Mouse (Mus musculus) lung, postnatal 36 days (tissue): ENCODE results near the gene Nup98.
A peak's percentile ranks its signal among the peaks of the same experiment; 100 is the strongest.

Experiments
- DNase-seq: peaks from one replicate; pipeline ENCODE4 v3.0.0; 2022; ENCODE audit warnings: mixed read lengths

Nup98 gene

DNA sequence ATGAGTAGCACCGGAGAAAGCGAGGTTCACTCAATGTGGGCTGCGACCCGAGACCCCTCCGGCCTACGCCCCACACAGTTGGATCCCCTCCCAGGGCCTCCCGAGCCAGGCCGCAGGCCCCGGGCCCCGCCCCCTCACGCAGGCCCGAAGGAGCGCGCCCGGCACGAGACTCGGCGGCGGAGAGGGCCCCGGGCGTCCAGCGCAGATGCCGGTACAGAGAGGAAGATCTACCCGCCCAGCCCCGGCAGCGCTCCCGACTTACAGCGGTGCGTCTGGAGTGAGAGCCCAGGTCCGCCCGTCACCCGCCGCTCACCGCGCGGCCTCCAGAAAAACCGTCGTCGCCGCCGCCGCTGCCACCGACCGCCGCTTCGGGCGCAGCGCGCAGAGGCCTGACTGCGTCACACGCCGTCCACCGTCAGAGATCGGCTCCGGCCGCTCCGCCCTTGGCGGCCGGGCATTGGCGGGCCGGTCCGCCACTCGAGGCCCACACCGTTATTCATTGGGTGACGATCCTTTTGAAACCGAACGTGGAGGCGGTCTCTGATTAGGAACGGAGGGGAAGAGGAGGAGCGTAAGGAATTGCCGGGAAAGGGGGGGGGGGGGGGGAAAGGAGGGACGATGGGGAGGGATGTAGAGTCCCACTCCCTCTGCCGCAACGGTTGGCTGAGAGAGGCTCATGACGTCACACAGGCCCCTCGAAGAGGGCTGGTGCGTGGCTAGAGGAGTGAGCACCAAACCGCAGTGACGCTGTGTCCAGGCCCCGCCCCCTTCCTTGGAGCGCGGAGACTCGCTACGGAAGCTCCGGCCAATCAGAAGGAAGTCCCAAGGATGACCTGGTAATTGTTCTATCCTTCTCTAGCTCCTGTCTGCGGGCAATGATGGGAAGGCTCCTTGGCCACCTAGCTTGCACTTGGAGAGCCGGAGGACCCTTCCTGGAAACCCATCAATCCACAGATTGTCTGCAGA is at the start of gene Nup98, which contains the start of gene Pgap2:
Nup98 (minus strand) TSS at position 421 of the 966 bp plus-strand sequence.
Pgap2 (plus strand) TSS at position 453 of the 966 bp plus-strand sequence.
- DNase-seq: peak; percentile 99

DNA sequence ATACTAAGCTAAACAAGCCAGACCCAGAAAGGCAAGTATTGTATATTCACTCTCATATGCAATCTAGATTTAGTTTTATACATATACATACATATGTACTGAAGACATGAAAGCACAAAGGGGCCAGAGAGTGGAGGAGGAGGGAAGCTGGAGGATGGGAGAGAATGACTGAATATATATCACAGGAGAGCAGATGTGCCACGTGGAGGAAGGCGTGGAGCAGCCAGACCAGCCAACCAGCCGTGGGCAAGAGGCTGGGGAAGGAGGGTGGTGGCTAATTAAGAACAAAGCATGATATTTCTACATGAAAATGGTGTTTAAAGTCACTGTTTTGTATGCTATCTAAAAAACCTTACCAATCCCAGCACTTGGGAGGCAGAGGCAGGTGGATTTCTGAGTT is 48.8 kb upstream of the Nup98 start:
- DNase-seq: no peak

DNA sequence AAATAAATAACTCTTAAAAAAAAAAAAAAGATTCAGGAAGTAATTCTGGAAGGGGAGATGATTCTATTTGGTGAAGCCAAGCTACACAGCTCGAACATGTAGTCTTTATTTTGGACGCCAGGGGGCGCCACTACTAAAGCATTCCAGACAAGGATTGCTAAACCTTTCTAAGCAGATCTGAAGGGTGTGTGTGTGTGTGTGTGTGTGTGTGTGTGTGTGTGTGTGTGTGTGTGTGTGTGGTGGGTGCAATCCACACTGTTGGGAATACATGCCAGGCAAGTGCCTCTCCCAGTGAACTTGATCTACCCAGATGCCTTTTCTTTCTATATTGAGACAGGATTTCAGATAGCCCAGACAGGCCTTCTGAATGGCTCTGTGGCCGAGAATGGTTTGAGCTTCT is 48.2 kb upstream of the Nup98 start:
- peak; percentile 95 for DNase-seq

DNA sequence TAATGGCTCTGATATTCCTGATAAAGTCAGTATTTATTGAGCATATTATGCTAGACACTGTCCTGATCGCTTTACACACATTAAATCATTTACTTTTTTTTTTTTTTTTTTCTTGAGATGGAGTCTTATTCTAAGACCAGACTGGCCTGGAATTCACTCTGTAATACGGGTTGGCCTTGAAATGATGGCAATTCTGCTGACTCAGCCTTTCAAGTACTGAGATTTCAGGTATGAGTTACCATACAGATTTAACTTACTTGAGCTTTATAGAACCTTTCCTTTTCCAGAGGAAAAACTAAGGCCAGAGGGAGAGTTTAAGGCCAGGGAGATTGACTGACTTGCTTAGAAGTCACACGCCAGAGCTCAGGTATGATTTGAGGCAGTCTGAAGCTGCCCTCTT is 46.7 kb upstream of the Nup98 start:
- no peak for DNase-seq

DNA sequence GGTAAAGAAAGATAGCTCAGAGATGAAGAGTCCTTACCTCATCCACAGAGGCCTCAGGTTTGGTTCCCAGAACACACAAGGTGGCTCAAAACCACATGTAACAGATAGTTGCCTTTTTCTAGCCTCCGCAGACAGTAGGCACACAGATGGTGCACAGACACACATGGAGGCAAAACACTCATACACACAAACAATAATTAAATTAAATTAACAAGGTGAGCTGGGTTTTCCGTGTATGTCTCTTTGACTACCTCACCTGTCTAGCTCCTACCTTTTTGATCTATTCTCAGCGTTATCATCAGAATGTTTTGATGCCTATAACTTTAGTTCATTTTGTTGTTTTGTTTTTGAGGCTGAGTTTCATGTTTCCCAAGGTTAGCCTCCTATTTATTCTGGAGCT is 46.0 kb upstream of the Nup98 start, which contains the start of gene Rhog:
Rhog (minus strand) TSS at position 101 of the 400 bp plus-strand sequence.
- DNase-seq: no peak

DNA sequence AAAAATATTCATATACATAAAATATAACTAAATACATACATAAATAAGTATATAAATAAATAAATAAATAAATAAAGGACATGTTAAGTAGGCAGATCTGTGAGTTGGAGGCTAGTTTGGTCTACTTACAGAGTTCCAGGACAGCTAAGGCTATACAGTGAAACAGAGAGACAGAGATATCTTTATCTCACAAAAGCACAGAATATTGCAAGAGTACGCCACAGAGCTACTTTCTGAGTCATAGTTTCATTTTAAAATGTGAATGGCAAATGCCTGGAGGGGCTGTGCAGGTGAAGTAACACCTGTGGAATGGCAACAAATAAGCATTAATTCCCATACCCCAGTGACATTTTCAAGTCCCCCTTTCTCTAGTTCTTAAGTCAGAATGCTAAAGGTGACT is 43.7 kb upstream of the Nup98 start:
- DNase-seq: no peak

DNA sequence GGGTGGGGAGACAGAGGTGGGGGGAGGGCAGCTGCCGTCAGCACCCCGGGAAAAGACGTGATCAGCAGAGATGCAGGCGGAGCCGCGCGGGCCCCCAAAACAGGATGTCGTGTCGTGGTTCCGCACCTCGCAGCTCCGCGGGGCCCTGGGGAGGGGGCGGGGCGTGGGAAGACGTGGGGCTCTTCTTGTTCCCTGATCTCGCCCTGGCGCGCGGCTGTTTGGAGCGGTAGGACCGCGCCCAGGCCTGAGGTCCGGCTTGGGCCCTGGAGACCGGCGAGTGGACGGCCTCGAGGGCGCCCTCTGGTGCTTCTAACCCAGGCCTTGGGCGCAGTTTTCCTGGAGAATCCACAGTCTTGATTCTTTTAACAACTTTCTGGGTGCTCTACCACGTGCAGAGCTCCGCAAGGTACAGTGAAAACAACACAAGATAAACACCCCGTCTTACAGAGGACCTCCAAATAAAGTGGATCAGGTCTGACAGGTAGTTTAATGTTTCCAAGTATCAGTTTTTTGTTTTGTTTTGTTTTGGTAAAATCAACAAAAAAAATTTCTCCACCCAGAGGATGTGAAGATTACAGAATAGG is 40.7 kb upstream of the Nup98 start:
- DNase-seq: peak; percentile 97

DNA sequence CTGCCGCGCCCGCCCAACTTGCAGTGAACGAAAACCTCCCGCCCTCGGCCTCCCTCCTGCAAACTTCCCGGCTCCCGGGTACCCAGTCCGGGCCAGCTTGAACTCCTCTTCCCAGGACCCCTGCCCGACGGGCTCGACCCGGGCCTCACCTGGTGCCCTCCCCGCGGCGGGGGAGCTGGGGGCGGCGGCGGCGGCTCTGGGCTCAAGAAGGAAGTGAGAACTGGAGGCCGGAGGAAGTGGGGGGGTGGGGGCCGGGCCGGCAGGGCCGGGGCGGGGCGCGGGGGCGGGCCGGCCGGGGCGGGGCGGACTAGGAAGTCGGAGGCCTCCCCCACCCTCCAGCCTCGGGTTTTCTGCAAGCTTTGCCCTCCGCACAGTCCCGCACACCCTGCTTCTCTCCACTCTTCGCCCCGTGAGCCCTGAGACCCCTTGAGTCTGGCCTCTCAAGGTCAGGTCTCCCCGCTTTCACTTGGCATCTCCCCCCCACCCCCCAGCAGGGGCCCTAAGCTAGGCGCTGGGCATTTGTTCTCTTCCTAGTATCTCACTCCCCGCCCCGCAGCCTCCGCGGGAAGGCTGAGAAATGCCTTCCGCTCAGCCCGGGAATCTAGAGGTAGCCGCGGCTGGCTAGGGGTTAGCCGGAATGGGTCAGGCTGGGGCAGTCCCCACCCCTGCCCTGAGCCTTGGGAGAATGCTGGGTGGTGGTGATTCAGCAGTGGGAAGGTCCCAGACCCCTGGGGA is 40.1 kb upstream of the Nup98 start:
- DNase-seq: peak; percentile 82

DNA sequence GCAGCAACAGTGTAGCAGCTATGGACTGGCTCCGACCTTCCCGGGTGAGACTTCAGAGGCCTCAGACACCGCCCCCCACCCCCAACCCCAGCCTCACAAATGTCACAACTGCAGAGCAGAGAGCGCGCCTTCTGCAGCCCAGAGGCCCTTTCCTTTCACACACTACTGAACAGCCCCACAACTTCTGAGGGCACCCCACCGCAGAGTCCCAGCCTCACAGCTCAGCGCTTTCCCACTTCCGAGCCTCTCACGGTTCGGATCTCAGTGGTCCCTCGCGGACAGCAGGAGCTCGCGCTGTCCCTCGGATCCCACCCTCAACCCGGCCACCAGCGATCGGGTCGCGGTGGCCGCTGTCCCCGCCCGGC is 39.5 kb upstream of the Nup98 start:
- peak; percentile 51 for DNase-seq

DNA sequence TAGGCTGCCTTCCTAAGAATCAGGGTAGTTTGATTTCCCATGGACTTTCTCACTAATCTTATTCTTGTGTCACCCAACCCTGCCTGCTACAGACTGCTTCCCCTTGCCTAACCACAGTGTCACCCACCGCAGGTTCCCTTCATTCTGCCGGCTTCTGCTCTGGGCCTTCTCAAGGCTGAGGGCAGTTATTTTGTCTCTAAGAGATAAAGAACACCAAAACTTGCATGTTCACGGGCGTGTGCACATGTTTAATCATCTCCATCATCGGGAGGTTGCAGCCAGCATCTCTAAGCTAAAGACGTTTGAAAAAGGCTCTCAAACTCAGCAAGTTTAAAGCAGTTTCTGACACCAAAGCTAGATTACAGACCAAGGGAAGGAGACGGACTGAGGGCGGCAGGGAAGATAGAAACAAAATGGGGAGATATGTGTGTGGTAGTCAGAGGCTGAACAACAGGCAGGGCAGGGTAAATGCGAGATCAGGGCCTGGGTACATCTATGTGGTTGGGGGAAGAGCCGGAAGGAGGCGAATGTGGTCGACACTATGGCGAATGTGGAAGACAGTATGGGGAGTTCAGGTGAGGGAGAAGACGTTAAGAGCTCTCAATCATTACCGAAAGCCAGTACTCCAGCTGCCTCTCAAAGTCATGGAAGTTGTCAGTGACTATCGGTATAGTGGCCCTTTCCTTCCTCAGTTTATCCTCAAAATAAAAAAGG is 38.9 kb upstream of the Nup98 start:
- DNase-seq: peak; percentile 50

DNA sequence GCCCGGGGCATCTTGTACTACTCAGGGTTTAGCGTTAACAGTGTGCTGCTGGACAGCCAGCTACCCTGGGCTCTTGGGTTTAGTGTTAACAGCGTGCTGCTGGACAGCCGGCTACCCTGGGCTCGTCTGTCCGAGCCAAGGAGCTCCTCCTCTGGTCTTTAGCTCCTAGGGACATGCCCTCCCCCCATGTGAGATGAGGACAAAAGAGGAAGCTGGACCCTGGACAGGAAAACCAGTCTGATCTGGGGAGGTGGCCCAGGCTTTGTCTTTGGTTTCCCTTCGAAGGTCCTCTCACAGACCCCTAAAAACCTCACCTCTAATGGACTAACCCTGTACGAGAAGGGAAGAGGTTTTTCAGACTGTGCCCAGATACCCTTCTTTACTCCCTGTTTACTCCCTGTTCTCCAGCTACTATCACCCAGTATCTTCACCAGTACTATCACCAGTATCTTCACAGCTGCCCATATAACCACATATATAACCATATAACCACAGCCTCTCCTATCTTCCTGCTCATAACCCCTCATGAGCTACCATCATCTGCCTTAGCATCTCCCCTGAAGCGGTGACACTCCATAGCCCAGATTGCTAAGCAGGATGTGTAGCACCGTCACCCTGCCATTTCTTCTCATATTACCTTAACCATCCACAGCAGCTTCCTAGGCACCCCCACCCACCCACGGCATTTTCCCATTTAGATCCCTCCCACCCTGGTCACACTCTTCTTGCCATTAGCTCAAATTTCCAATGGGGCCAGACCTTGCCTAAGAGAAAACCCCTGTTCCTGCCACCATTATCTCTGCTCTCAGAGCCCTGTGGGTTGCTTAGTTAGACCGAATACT is 37.2 kb upstream of the Nup98 start:
- peak; percentile 64 for DNase-seq

DNA sequence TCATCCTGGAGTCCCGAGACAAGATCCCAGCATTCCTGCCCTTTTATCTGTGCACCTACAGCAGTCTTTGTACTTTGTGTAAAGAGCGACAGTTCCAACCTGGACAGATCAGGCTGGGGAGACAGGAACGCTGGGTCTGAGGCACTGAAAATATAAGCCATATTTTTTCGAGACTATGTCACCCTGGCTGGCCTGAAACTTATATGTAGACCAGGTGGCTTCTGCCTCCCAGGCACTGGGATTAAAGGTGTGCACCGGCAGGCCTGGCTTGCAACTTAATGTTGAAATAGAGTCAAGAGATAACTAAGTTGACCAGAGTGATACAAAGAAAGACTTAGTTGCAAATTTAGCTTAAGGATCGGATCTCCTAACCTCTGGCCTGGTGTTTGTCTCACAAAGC is 36.3 kb upstream of the Nup98 start:
- DNase-seq: no peak

DNA sequence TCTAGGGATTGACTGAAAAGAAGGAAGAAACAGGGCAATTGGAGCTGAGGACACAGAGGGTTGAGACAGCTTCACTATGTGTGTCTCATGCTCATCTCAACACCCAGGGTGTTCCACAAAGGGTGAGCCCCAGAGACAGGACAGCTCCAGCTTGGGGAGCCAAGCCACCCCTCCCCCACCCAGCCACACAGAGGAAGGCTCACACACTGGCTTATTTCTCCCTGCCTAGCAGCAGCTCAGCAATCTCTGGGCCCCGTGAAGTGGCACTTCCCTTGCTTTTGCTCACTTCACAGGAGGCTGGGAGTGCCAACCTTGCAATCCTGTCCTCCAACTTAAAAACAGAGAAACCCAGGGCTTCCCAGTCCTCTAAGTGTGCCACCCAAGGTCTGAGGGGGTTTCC is 35.8 kb upstream of the Nup98 start:
- DNase-seq: peak; percentile 75

DNA sequence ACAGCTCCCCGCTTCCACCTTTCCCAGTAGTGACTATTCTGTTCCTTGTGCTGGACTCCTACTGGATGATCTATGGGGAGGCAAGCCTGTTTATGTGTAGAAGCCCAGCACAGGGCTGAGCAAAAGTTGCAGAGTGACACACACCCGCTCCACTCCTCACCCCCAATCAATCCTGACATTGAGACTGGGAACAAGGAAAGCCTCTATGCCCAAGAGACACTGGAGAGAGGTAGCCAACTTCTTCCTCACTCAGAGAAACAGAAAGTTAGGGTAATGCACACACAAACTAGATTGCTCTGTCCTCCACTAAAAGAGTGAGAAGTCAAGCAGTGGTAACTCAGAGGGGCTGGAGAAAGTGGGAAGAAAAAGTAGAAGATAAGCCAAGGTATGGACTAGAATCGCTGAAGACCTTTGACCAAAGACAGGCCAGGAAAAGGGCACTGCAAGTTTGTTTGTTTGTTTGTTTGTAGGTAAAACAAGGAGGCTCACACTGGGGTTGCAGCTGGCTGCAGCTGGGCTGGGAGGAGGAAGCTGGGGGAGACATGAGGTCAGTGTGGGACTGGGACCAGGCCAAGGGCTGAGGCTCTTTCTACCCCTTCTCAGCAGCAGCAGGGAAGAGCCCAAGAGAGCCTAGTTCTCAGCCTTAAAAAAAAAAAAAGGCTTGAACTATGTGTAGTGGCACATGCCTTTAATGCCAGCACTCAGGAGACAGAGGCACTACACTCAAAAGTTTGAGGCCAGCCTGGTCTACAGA is 35.0 kb upstream of the Nup98 start:
- DNase-seq: peak; percentile 58

DNA sequence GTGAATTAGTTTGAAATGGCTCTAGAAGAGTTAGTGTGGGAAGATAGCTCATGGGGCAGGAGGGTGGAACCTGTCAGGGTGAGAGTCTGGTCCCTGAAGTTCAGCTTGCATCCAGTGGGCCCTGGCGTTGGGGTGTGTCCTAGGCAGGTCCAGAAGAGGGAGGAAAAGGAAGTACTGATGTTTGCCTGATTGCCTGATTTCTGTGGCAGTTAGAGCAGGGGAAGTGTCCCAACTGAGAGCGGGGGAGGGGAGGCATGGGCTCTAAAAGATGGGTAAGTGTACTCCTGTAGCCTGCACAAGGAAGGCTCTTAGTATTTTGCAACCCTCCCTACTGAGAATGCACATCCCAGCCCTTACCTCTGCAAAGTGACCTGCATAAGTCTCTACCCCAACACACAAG is 33.9 kb upstream of the Nup98 start:
- DNase-seq: peak; percentile 83

DNA sequence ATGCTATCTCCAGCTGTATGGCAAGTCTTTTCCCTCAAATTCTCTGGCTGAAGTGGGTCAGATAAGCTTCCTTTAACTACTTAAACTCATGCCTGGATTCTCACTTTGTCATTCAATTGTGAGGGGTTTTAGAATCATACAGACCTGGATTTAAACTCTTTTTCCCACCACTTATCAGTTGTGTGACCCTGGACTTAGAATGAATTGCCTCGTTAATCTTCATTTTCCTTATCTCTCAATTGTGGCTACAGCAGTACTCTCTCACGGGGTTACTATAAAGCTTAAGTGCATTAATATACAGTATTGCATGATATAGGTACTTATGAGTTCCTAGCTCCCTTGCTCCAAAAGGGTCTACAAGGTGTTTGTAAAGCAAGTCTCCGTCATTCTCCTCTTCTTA is 32.9 kb upstream of the Nup98 start:
- no peak for DNase-seq

DNA sequence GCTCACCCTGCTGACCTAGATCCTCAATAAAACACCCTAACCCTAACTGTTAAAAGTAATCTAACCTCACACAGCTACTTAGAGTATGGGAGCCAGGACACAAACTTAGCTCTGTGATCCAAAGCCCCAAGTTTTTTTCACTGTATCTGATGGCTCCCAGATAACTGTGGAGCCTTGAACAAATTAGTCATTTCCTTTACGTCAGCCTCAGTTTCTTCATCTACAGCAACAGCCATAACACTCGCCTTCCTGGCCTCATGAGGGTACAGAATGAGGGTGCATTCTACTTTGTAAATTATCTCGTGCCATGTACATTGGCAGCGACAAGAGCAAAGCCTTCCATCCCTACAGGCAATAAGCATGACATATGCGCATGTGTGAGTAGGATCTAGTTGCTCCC is 32.4 kb upstream of the Nup98 start:
- DNase-seq: peak; percentile 30

DNA sequence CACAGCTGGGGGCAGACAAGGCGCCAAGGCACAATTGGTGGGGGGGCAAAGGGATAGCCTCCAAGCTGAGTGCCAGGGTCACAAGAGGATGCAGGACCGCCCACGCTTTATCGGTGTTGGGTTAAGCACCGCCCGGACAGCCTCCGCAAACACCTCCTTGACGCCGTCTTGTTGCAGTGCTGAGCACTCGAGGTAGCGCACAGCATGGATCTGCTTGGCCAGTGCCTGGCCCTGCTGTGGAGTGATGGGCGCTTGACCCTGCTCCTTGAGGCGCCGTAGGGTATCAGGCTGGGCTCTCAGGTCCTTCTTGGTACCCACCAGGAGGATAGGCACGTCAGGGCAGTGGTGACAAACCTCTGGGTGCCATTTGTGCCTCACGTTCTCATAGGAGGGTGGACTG is 29.6 kb upstream of the Nup98 start:
- no peak for DNase-seq

DNA sequence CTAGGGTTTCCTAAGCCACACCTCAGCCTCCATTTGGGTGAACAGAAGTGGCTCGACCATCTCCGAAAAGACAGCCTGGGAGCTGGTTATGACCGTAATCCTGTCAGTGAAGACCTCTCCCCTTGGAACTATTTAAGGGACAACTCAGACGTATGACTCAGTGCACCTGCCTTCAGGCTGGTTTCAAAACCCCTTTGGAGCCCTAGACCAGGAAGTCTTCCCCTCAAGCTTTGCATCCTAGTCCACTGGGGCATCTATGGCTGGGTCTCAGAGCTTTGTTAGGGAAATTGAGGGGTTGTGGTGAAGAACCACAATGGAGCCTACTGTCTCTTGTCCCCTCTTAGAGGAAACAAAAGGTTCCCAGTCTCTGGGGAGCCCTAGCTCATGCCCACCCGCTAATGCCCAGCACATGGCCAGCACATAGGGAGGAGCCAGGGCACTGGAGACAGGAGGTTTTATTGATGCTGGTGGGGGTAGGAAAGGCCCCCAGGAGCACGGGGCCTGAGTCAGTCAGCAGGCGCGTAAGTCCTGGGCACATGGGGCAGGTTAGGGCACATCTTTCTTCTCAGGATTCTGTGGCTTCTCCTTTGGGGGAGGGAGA is 28.8 kb upstream of the Nup98 start:
- DNase-seq: no peak

DNA sequence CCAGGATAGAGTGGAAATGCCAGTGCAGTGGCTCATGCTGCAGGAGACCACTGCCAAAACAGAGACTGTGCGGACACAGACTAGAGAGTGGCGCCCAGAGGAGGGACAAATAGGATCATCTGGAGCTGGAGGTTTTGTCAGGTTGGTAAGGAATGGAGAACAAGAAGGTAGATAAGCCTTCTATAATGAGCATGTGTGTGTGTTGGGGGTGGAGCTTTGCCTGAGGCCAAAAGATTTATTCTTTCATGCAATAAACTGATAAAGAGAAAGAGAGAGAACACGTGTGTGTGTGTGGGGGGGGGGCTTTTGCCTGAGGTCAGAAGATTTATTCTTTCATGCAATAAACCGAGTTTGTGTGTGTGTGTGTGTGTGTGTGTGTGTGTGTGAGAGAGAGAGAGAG is 23.1 kb upstream of the Nup98 start:
- DNase-seq: no peak

DNA sequence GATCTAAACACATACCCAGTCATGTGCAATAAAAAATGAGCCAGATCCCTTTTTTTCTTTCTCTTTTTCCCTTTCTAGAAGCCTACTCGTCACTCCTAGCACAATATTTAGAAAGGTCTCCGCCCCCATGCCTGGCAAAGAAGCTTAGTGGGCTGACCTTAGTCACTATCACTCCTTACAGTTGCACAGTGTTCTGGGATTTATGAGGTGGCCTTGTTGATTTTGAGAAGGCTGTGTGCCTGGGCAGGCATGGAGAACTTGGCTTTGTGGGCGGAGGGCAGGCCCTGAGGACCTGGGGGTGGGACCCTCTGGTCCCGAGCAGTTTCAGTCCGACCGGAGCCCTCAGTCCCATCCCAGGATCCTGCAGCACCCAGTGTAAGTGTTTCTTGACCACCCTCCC is 19.8 kb upstream of the Nup98 start:
- DNase-seq: peak; percentile 66
